Mouse (Mus musculus) lung, embryonic 16.5 days (tissue): ENCODE measurements at regions not wholly inside any gene's neighbourhood (a gene's known extent, or its start where the extent isn't known, plus 50 kb on each side); places are given as distances from the start of the nearest gene placed in this dataset.

Experiments used
- ATAC-seq: fragments of 200-750 bp; cut with Nextera tagmentation; 2 replicates; pipeline ENCODE4 v1.8.0; 2017; ENCODE audit warnings: low read depth, mild to moderate bottlenecking, moderate library complexity
- H3K27ac ChIP-seq: fragments of 300-500 bp; sonication (generic); 2 replicates; pipeline ENCODE4 v1.5.1; 2014; ENCODE audit warnings: mild to moderate bottlenecking, control low read depth, low read length
- H3K27me3 ChIP-seq: fragments of 300-500 bp; sonication (generic); 2 replicates; pipeline ENCODE4 v1.6.1; 2014; ENCODE audit warnings: low read depth, low read length, mixed read lengths; ENCODE audit not compliant: control insufficient read depth, insufficient read depth
- H3K36me3 ChIP-seq: fragments of 300-500 bp; sonication (generic); 2 replicates; pipeline ENCODE4 v1.6.1; 2014; ENCODE audit warnings: low read length; ENCODE audit not compliant: control insufficient read depth, insufficient read depth
- H3K4me1 ChIP-seq: fragments of 300-500 bp; sonication (generic); replicated peaks from 2 replicates; pipeline ENCODE4 v1.6.1; 2014; ENCODE audit warnings: low read length, mixed read lengths; ENCODE audit not compliant: control insufficient read depth, insufficient read depth
- H3K4me2 ChIP-seq: fragments of 300-500 bp; sonication (generic); 2 replicates; pipeline ENCODE4 v1.6.1; 2014; ENCODE audit warnings: low read depth, low read length, control low read depth
- H3K4me3 ChIP-seq: fragments of 300-500 bp; sonication (generic); 2 replicates; pipeline ENCODE4 v1.5.1; 2014; ENCODE audit warnings: mild to moderate bottlenecking, low read length, control low read depth
- H3K9ac ChIP-seq: fragments of 300-500 bp; sonication (generic); 2 replicates; pipeline ENCODE4 v1.6.1; 2014; ENCODE audit warnings: low read length, control low read depth
- H3K9me3 ChIP-seq: fragments of 300-500 bp; sonication (generic); 2 replicates; pipeline ENCODE4 v1.6.1; 2016; ENCODE audit warnings: low read length; ENCODE audit not compliant: control insufficient read depth
- WGBS: fragments of 180-500 bp; shearing (Covaris S2); extraction: QIAGEN DNeasy Blood & Tissue Kit; methylation state at CpG from one replicate; pipeline ENCODE4 v1.1.7; 2014; 5-methylcytosine and 5-hydroxymethylcytosine counted together

DNA sequence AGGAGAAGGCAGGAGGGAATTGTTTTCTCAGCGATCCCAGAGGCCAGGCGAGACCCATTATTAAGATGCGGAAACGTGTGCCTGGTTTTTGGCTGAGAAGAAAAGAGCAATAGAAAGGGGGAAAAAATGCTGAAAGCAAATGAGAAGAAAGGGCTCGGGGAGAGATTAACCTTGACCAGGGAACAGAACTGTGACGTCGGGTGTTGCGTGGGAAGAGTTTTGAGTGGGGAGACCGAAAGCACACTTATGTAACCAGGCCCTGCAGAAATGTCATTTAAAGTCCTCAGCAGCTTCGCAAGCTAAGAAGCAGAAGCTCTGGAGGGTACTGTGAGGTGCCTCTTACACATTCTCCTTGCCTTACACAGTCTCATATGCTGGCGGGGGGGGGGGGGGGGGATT lies 111.0 kb upstream of the Frmd6 start:
- no peak overlapping the region for H3K9ac ChIP-seq
- WGBS: 68% methylated on average over 11 of the region's 11 CpGs
- ATAC-seq: no peak
- peaks cover 25% of the 10 kb centered on the region for H3K4me1 ChIP-seq
- no peak overlapping the region for H3K4me2 ChIP-seq
- H3K27me3 ChIP-seq: no peaks in the 10 kb centered on the region
- H3K9me3 ChIP-seq: no peaks in the 10 kb centered on the region
- no peak overlapping the region for H3K4me3 ChIP-seq
- H3K27ac ChIP-seq: no peak overlapping the region
- no peaks in the 10 kb centered on the region for H3K36me3 ChIP-seq

- no peak overlapping the region for H3K4me3 ChIP-seq
- H3K27ac ChIP-seq: no peak overlapping the region
- H3K9ac ChIP-seq: no peak overlapping the region
- H3K9me3 ChIP-seq: no peaks in the 10 kb centered on the region
- WGBS: 87% methylated on average over 2 of the region's 2 CpGs
- no peak for ATAC-seq
- H3K36me3 ChIP-seq: no peaks in the 10 kb centered on the region
- no peaks in the 10 kb centered on the region for H3K27me3 ChIP-seq
- peaks cover 35% of the 10 kb centered on the region for H3K4me1 ChIP-seq
- no peak overlapping the region for H3K4me2 ChIP-seq
Observed at GRCm38 (mm10) chr12:70715836-70716235, 109.5 kb upstream of the Frmd6 start.

DNA sequence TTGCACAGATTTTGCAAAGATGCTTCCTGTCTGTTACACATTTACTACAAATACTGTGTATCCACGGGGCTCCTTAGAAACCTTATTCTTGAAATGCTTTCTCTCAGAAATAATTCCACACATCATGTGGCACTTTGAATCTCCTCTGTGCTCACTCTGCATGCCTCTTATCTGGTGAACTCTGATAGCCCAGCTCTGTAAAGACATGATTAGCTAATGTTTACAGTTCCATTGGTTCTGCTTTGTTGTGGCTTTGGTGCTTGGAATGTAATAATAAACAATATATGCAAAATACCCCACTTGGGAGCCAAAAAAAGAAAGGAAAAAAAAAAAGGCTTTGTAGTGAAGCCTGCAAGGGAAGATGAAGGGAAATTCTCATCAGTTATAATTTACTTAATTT lies 106.7 kb upstream of the Frmd6 start:
- peak; percentile 49; the same call in 1 of the 2 replicates for ATAC-seq
- WGBS: 7% methylated on average over 1 of the region's 1 CpGs

DNA sequence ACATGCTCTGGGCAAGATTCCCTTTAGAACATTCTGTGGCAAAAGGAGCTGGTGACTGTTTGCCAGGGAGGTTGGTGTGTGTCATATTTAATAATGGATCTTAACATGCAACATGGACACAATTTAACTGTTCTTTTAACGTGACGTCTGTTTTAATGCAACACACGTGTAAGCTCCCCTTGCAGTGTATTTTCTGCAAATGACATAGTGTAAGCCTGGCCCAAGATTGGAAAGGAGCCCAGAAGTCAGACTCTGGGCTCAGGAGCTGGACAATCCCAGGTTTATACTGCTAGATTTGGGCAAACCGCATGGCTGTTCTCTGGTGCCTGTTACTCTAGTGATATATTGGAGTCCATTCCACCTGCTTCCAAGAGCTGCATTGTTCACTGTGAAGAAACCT lies 106.1 kb upstream of the Frmd6 start:
- peak; percentile 64 for ATAC-seq
- WGBS: 20% methylated on average over 4 of the region's 4 CpGs
- Histone ChIP-seq H3K9me3 (no peaks in the 10 kb centered on the region), H3K4me2 (no peak overlapping the region), H3K27me3 (no peaks in the 10 kb centered on the region), H3K9ac (0 out of 2 replicates have a peak overlapping the region, but pooled peaks have one; percentile 18), H3K36me3 (no peaks in the 10 kb centered on the region), H3K4me3 (no peak overlapping the region), H3K4me1 (peaks cover 19% of the 10 kb centered on the region), H3K27ac (peak overlapping the region; percentile 50)

More for the DNA sequence above, 106.7 kb upstream of the Frmd6 start:
- no peak overlapping the region for H3K4me2 ChIP-seq
- H3K9me3 ChIP-seq: no peaks in the 10 kb centered on the region
- peak overlapping the region; percentile 53 for H3K27ac ChIP-seq
- no peak overlapping the region for H3K9ac ChIP-seq
- H3K4me1 ChIP-seq: peaks cover 25% of the 10 kb centered on the region
- H3K4me3 ChIP-seq: no peak overlapping the region
- no peaks in the 10 kb centered on the region for H3K36me3 ChIP-seq
- H3K27me3 ChIP-seq: no peaks in the 10 kb centered on the region

DNA sequence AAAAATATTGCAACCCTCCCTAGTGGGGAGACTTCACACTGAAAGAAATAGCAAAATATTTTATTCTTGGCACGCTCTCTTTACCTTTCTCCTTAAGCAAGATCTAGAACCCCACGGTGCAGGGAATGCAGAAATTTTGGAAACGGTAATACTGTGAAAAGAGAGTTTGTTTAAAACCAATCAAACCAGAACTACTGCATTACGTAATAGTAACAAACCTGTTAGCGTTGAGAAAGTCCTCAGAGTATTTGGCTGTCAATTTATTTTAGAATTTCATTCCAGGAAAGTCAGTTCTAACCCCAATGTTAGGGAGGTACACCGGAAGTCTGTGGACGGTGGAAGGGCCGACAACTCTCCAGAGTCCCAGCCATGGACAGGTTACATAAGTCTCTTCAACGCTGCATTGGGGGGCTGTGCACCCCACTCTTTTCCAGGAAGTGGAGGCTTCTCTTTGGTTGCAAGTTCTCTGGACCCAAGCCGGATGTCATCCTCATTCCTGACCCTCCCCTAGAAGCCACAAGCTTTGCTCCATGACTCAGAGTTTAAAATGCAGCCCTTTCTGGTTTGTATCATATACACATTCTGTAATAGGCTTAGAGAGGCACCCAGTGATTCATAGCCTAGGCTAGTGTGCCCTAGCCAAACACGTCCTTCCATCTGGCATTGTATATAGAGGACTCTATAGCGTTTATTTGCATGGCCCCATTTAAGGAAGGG lies 105.0 kb upstream of the Frmd6 start:
- peak; percentile 26; the same call in 1 of the 2 replicates for ATAC-seq
- Histone ChIP-seq H3K9ac (no peak overlapping the region), H3K4me3 (no peak overlapping the region), H3K4me2 (no peak overlapping the region), H3K4me1 (peaks cover 19% of the 10 kb centered on the region), H3K27ac (peak overlapping the region; percentile 65), H3K9me3 (no peaks in the 10 kb centered on the region), H3K36me3 (no peaks in the 10 kb centered on the region), H3K27me3 (no peaks in the 10 kb centered on the region)
- 55% methylated on average over 12 of the region's 12 CpGs for WGBS

GRCm38 (mm10) chr12:70725326-70725725 lies 100.0 kb upstream of the Frmd6 start:
- H3K9me3 ChIP-seq: no peaks in the 10 kb centered on the region
- H3K36me3 ChIP-seq: no peaks in the 10 kb centered on the region
- H3K4me1 ChIP-seq: peaks cover 15% of the 10 kb centered on the region
- no peak for ATAC-seq
- no peak overlapping the region for H3K9ac ChIP-seq
- no peak overlapping the region for H3K4me2 ChIP-seq
- no peaks in the 10 kb centered on the region for H3K27me3 ChIP-seq
- no peak overlapping the region for H3K4me3 ChIP-seq
- no peak overlapping the region for H3K27ac ChIP-seq
- 93% methylated on average over 1 of the region's 1 CpGs for WGBS

DNA sequence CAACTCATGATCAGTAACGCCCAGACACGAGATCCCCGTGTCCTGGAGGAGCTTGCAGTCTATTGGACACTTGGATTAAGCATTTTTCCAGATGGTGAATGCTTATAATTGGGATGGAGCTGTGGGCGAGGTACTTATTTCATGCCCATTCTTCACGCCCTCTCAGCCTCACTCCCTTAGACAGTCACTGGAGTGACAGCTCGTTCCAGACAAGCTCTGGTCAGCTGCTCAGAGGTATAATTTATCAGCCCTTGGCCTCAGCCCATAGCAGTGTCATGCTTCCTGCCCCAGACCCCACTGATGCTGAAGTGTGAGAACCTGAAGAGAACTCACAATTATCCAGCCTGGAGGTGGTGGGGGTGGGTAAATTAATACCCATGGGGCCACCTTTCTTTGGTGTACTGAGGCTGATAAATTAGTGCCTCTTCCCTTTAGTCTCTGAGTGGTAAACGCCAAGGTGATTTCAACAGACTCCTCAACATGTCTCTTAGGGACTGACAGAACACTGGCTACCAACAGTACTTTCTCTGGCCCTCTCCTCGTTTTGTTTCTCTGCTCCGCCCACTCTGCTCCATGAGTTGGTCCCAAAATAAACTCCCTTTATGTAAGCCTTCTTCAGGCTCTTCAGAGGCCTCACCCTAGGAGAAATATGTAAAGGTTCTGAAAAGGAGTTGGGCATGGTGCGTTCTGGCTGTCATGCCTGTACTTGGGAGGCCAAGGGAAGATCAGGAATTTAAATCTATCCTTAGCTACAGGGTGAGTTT lies 97.6 kb upstream of the Frmd6 start:
- Histone ChIP-seq H3K36me3 (no peaks in the 10 kb centered on the region), H3K27ac (0 out of 2 replicates have a peak overlapping the region, but pooled peaks have one; percentile 7), H3K4me3 (no peak overlapping the region), H3K9ac (no peak overlapping the region), H3K4me2 (no peak overlapping the region), H3K9me3 (no peaks in the 10 kb centered on the region), H3K27me3 (no peaks in the 10 kb centered on the region), H3K4me1 (peaks cover 16% of the 10 kb centered on the region)
- WGBS: 68% methylated on average over 10 of the region's 10 CpGs
- no peak for ATAC-seq

DNA sequence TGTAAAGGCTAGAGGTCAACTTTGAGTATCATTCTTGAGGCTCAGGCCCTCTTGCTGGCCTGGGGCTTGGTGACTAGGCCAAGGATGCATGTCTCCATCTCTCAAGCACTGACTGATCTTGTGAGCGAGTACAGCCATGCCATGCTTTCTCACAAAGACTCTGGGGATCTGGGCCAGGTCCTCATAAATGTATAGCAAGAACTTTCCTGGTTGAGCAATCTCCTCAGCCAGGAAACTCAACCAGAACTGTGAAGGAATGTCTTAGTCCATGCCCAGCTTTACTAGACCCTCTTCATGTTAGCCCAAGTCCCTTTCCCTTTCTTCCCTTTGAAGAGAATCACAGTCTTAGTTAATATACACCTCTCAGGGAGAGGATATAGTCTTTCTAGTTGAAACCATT lies 96.9 kb upstream of the Frmd6 start:
- Histone ChIP-seq H3K4me2 (no peak overlapping the region), H3K9me3 (no peaks in the 10 kb centered on the region), H3K27ac (peak overlapping the region; percentile 7; the same call in 1 of the 2 replicates), H3K4me1 (peaks cover 16% of the 10 kb centered on the region), H3K36me3 (no peaks in the 10 kb centered on the region), H3K27me3 (no peaks in the 10 kb centered on the region), H3K4me3 (no peak overlapping the region), H3K9ac (no peak overlapping the region)
- WGBS: 97% methylated on average over 1 of the region's 1 CpGs
- ATAC-seq: no peak

GRCm38 (mm10) chr12:70729961-70730360 lies 95.4 kb upstream of the Frmd6 start:
- 20% methylated on average over 6 of the region's 6 CpGs for WGBS
- H3K27me3 ChIP-seq: no peaks in the 10 kb centered on the region
- H3K9ac ChIP-seq: no peak overlapping the region
- no peak overlapping the region for H3K4me2 ChIP-seq
- H3K4me3 ChIP-seq: no peak overlapping the region
- peak; percentile 42; the same call in 1 of the 2 replicates for ATAC-seq
- H3K27ac ChIP-seq: peak overlapping the region; percentile 46
- H3K4me1 ChIP-seq: peaks cover 16% of the 10 kb centered on the region
- no peaks in the 10 kb centered on the region for H3K36me3 ChIP-seq
- H3K9me3 ChIP-seq: no peaks in the 10 kb centered on the region
